Mouse (Mus musculus) lung, embryonic 15.5 days (tissue): ENCODE data around the gene G3bp2. TPM values are rescaled to one million over a fixed set of nuclear protein-coding genes. Genes with fewer than 3 reads are reported as not detected.

Experiments
- ATAC-seq: fragments of 200-750 bp; cut with Nextera tagmentation; 2 replicates; pipeline ENCODE4 v1.8.0; 2017; ENCODE audit warnings: moderate number of reproducible peaks, borderline replicate concordance; ENCODE audit not compliant: low FRiP score, low TSS enrichment; ENCODE audit errors: extremely low read depth
- H3K27ac ChIP-seq: fragments of 300-500 bp; sonication (generic); 2 replicates; pipeline ENCODE4 v1.5.1; 2015; ENCODE audit warnings: moderate library complexity, mild to moderate bottlenecking, inconsistent platforms
- H3K27me3 ChIP-seq: fragments of 300-500 bp; sonication (generic); 2 replicates; pipeline ENCODE4 v1.6.1; 2015; ENCODE audit warnings: inconsistent platforms
- H3K36me3 ChIP-seq: fragments of 300-500 bp; sonication (generic); 2 replicates; pipeline ENCODE4 v1.6.1; 2015; ENCODE audit warnings: inconsistent platforms
- H3K4me1 ChIP-seq: fragments of 300-500 bp; sonication (generic); 2 replicates; pipeline ENCODE4 v1.6.1; 2015; ENCODE audit warnings: inconsistent platforms
- H3K4me2 ChIP-seq: fragments of 300-500 bp; sonication (generic); 2 replicates; pipeline ENCODE4 v1.6.1; 2015; ENCODE audit warnings: inconsistent platforms, mild to moderate bottlenecking, moderate library complexity
- H3K4me3 ChIP-seq: fragments of 300-500 bp; sonication (generic); 2 replicates; pipeline ENCODE4 v1.5.1; 2015; ENCODE audit warnings: mild to moderate bottlenecking, inconsistent platforms
- H3K9ac ChIP-seq: fragments of 300-500 bp; sonication (generic); 2 replicates; pipeline ENCODE4 v1.6.1; 2015; ENCODE audit warnings: inconsistent platforms
- H3K9me3 ChIP-seq: fragments of 300-500 bp; sonication (generic); 2 replicates; pipeline ENCODE4 v1.6.1; 2016; ENCODE audit warnings: inconsistent platforms
- WGBS: fragments of 180-500 bp; shearing (Covaris S2); methylation state at CpG from one replicate; pipeline ENCODE4 v1.1.7; 2015; 5-methylcytosine and 5-hydroxymethylcytosine counted together
- polyA plus RNA-seq: library from polyadenylated mRNA; unstranded; fragments of >200 nt; fragmentation: Nextera tagmentation; extraction: Ambion mirVana; gene quantifications from 2 replicates; pipeline ENCODE4 v1.2.1, GENCODE M21; 2015

G3bp2 gene
- polyA plus RNA-seq, 1 experiment from 2014 or later, result 152 TPM

DNA sequence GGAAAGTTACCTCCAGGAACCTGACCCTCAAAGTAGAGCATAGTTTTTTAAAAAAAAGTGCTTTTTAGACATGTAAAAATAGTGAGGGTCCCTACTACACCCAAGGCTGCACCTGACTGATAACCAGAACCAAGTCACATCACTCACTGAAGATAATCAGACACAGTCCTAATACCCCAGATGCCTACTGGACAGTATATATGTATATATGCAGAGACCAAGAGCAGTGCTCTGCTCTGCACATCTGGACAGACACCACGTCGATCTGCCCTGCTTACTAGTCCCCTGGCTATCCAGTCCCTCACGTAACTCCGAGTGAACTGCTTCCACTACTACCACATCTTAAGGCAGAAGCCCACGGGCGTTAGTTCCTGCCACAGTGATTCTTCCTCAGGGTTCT lies 30.7 kb upstream of the G3bp2 start:
- no peak overlapping the region for H3K27ac ChIP-seq
- WGBS, result 92% methylated on average over 6 of the region's 6 CpGs

DNA sequence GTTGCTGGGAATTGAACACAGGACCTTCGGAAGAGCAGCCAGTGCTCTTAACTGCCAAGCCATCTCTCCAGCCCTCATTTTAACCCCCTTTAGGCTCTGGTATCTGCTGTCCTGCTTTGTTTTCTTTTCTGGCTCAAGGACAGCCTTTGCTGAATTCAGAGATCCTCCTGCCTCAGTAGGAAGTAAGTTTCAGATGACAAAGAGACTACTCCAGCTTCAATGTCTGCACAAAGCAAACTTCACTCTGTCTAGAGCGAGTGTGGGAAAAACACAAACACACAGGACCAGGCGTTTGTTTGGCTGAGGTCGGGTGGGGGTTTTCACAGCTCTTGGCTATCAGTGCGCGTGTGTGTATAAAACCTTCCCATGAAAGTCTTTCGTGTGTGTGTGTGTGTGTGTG lies 30.0 kb upstream of the G3bp2 start:
- ATAC-seq, result no peak
- Histone ChIP-seq H3K4me3 (no peak overlapping the region), H3K27me3 (0 out of 2 replicates have a peak, but pooled peaks cover 3% of the 10 kb centered on the region), H3K9ac (no peak overlapping the region), H3K4me2 (no peak overlapping the region), H3K9me3 (no peaks in the 10 kb centered on the region), H3K4me1 (no peaks in the 10 kb centered on the region), H3K36me3 (no peaks in the 10 kb centered on the region), H3K27ac (no peak overlapping the region)
- 88% methylated on average over 7 of the region's 7 CpGs for WGBS

More for the DNA sequence above, 30.7 kb upstream of the G3bp2 start:
- no peaks in the 10 kb centered on the region for H3K36me3 ChIP-seq
- no peaks in the 10 kb centered on the region for H3K9me3 ChIP-seq
- H3K9ac ChIP-seq, result no peak overlapping the region
- H3K4me3 ChIP-seq, result no peak overlapping the region
- H3K4me1 ChIP-seq, result no peaks in the 10 kb centered on the region
- ATAC-seq, result no peak
- H3K27me3 ChIP-seq, result 0 out of 2 replicates have a peak, but pooled peaks cover 3% of the 10 kb centered on the region
- H3K4me2 ChIP-seq, result no peak overlapping the region

DNA sequence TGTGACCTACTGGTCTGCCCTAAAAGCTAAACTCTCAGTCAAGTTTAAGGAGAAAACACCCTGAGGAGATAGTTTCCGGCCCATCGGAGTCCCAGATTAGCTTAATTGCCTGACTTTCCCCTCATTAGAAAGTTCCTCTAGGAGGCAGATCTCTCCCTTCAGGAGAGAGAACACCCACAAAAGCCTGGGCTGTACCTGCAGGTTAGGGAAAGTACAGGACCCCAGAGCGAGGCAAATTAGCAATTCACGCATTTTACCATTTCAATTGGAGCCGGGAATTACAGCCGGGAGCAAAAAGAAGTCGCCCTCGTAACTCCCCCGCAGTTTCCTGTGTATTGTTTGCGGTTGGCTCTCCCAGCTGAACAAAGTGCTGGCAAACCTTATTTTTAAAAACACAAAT lies 29.1 kb upstream of the G3bp2 start:
- no peak overlapping the region for H3K27ac ChIP-seq
- 0 out of 2 replicates have a peak, but pooled peaks cover 3% of the 10 kb centered on the region for H3K27me3 ChIP-seq
- no peaks in the 10 kb centered on the region for H3K36me3 ChIP-seq
- peak overlapping the region; percentile 11; the same call in 1 of the 2 replicates for H3K4me3 ChIP-seq
- 6% methylated on average over 10 of the region's 10 CpGs for WGBS
- 0 out of 2 replicates have a peak overlapping the region, but pooled peaks have one; percentile 6 for H3K9ac ChIP-seq
- H3K4me2 ChIP-seq, result peak overlapping the region; percentile 43
- no peaks in the 10 kb centered on the region for H3K9me3 ChIP-seq
- H3K4me1 ChIP-seq, result no peaks in the 10 kb centered on the region
- no peak for ATAC-seq

DNA sequence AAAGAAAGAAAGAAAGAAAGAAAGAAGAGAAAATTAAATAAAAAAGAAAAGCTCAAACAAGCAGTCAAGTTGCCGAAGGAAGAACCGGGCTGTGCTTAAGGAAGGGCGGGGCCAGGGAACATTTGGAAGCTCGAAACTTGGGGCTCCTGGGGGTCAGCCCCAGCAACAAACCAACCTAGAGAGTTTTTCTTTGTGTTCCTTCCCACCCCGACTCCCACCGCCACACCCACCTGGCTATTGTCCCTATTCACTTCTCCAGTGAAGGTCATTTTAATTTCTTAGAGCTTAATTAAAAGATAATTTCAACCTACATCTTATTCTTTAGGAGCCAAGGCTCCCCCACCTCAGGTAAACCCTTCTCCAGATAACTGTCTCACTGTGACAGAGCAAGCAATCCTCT lies 28.7 kb upstream of the G3bp2 start:
- no peak overlapping the region for H3K27ac ChIP-seq
- H3K36me3 ChIP-seq, result no peaks in the 10 kb centered on the region
- no peak for ATAC-seq
- WGBS, result 25% methylated on average over 6 of the region's 6 CpGs
- peak overlapping the region; percentile 13; the same call in 1 of the 2 replicates for H3K4me3 ChIP-seq
- H3K9me3 ChIP-seq, result no peaks in the 10 kb centered on the region
- no peaks in the 10 kb centered on the region for H3K4me1 ChIP-seq
- H3K27me3 ChIP-seq, result 0 out of 2 replicates have a peak, but pooled peaks cover 3% of the 10 kb centered on the region
- peak overlapping the region; percentile 43 for H3K4me2 ChIP-seq
- H3K9ac ChIP-seq, result no peak overlapping the region

DNA sequence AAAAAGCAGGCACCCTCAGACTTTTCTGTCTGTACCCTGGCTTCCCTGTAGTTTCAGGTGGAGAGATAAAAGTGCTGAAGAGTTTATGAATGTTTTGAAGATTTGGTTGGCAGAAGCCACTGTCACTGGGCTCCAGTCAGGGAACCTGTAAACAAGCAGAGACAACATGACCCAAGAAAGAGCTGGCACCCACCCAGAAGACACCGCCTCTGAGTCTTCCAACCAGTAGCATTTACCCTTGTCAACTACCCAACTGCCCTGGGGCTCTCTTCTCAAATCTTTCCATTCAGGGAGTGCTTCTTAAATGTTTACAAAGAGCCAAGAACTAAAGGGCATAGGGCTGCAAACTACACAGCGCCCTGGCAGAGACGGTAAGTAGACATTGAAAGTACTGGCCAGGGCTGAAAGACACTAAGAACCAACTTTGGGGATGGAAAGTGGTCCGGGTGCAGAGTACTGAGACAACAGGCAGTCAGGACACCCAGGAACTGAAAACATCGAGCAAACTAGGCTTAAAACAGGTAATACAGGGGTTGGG lies 27.4 kb upstream of the G3bp2 start:
- Histone ChIP-seq H3K9me3 (no peaks in the 10 kb centered on the region), H3K36me3 (no peaks in the 10 kb centered on the region), H3K9ac (no peak overlapping the region), H3K27ac (no peak overlapping the region), H3K4me3 (no peak overlapping the region), H3K27me3 (0 out of 2 replicates have a peak, but pooled peaks cover 3% of the 10 kb centered on the region), H3K4me2 (no peak overlapping the region), H3K4me1 (no peaks in the 10 kb centered on the region)
- no peak for ATAC-seq
- WGBS, result 87% methylated on average over 5 of the region's 5 CpGs

DNA sequence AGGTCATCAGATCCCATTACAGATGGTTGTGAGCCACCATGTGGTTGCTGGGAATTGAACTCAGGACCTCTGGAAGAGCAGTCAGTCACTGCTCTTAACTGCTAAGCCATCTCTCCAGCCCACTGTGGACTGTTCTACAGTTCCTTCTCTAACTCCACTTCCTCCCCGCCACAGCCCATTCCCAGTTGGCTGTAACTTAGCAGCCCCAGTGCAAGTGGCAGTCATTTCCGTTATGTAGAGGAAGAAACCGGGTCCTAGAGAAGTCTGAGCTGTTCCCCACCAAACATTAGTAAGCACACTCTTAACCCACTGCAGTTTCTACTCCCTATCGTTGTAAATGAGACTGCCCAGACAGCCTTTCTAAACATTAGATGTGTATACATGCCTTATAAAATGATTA lies 23.8 kb upstream of the G3bp2 start:
- ATAC-seq, result no peak
- whole genome bisulfite sequencing, result 69% methylated on average over 4 of the region's 4 CpGs
- H3K4me2 ChIP-seq, result no peak overlapping the region
- no peaks in the 10 kb centered on the region for H3K27me3 ChIP-seq
- no peaks in the 10 kb centered on the region for H3K9me3 ChIP-seq
- H3K4me1 ChIP-seq, result no peaks in the 10 kb centered on the region
- H3K4me3 ChIP-seq, result no peak overlapping the region
- H3K9ac ChIP-seq, result no peak overlapping the region
- no peak overlapping the region for H3K27ac ChIP-seq
- H3K36me3 ChIP-seq, result no peaks in the 10 kb centered on the region

DNA sequence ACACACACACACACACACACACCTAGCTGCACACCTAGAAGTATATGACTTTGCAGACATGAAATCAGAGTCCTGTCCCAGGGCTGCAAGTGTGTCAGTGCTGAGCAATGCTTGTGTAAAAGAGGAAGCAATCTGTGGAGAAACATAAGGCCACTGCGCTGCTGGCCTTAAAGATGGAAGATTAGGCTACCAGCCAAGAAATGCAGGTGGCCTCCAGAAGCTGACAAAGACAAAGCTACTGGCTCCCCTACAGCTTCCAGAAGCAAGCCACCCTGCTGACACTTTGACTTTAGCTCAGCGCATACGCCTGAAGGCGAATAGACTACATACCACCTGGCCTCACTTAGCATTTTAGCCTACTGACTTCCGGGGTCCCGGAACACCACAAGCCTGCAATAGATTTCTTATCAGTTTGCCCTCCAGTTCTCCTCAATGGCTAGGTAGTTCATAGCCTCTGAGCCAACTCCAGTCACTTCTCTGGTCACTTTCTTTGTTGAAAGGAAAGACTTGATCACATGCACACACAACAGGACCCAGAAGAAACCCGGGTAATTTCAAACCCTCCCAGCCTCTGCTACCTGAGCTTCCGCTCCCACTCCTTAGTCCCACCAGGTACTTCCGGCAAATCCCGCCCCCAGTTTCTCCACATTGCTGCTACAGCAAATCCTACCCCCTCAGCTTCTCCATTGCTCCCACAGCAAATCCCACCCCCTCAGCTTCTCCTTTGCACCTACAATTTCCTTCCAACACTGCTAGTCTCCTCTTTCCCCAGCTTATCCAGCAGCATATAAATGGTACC lies 23.0 kb upstream of the G3bp2 start:
- Histone ChIP-seq H3K9me3 (no peaks in the 10 kb centered on the region), H3K4me2 (no peak overlapping the region), H3K9ac (no peak overlapping the region), H3K4me1 (no peaks in the 10 kb centered on the region), H3K36me3 (no peaks in the 10 kb centered on the region), H3K27ac (no peak overlapping the region), H3K27me3 (no peaks in the 10 kb centered on the region), H3K4me3 (no peak overlapping the region)
- no peak for ATAC-seq
- WGBS, result 35% methylated on average over 10 of the region's 10 CpGs

DNA sequence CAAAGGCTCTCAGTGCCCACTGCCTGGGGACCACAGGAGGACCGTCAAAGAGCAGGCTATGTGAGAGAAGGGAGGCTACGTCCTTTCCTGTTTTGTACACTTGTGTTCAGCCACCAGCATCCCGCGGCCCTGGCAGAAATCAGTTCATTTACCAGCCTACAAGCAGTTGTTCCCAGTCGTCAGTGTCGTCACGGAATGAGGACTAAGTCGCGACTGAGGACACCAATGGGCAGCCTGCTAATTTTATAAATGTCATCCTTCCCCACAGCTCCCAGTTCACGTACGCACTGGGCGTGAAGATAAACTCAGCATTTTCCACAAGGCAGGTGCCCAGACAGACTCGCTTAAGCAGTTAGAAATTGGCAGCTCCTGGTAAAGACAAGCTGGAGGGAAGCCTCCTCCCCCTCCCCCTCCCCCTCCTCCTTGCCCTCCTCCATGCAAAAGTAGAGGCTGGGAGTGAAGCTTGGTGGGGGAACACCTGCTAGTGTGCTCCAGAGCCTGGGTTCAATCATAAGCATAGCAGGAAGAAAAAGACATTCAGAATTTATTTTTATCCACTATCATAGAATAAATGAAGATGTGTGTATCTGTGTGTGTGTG lies 20.4 kb upstream of the G3bp2 start:
- Histone ChIP-seq H3K4me3 (no peak overlapping the region), H3K4me2 (no peak overlapping the region), H3K9me3 (no peaks in the 10 kb centered on the region), H3K4me1 (no peaks in the 10 kb centered on the region), H3K36me3 (no peaks in the 10 kb centered on the region), H3K27ac (no peak overlapping the region), H3K9ac (no peak overlapping the region), H3K27me3 (no peaks in the 10 kb centered on the region)
- ATAC-seq, result no peak
- WGBS, result 64% methylated on average over 13 of the region's 13 CpGs

DNA sequence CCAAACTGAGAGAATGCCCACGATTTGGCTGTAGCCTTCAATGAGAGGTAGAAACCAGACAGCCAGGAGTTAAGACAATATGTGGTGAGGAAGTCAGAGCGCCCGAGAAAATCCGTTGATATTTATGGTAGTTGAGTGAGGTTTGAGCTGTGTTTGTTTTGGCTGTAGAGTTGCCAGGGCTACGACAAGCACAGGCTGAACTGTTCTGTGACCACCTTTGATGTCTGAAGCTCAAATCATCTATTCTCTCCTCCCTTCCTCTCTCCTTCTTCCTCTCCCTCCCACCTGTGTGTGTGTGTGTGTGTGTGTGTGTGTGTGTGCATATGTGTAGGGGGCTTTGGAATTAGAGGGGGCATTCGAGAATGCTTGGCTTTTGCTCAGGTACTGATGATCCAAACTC lies 19.5 kb upstream of the G3bp2 start:
- no peak overlapping the region for H3K4me2 ChIP-seq
- WGBS, result 19% methylated on average over 6 of the region's 6 CpGs
- 0 out of 2 replicates have a peak, but pooled peaks have one; percentile 48 for ATAC-seq

DNA sequence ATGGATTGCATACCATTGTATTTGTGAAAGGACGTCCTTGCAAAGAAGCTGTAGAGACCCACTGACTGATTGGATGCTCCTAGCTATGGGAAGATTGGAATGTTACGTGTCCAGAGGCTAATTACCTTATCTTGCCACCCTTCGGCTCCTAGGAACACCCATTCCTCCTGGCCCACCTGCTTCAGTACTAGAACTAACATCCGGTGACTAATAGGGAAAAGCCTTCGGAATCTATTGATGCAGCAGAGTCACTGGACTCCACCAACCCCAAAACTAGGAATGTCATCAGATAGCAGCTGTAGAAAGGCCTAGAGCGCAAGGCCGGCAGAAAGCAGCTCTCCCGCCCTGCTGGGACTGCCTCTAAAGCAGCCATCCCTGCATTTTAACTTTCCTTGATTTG lies 18.1 kb upstream of the G3bp2 start:
- 89% methylated on average over 8 of the region's 8 CpGs for WGBS
- no peak for ATAC-seq
- H3K9me3 ChIP-seq, result no peaks in the 10 kb centered on the region
- H3K27me3 ChIP-seq, result no peaks in the 10 kb centered on the region
- no peaks in the 10 kb centered on the region for H3K4me1 ChIP-seq
- no peak overlapping the region for H3K4me3 ChIP-seq
- H3K27ac ChIP-seq, result no peak overlapping the region
- no peak overlapping the region for H3K9ac ChIP-seq
- H3K36me3 ChIP-seq, result no peaks in the 10 kb centered on the region
- no peak overlapping the region for H3K4me2 ChIP-seq

More for the DNA sequence above, 19.5 kb upstream of the G3bp2 start:
- no peaks in the 10 kb centered on the region for H3K36me3 ChIP-seq
- H3K9me3 ChIP-seq, result no peaks in the 10 kb centered on the region
- H3K27me3 ChIP-seq, result no peaks in the 10 kb centered on the region
- H3K9ac ChIP-seq, result no peak overlapping the region
- H3K4me3 ChIP-seq, result no peak overlapping the region
- no peaks in the 10 kb centered on the region for H3K4me1 ChIP-seq
- no peak overlapping the region for H3K27ac ChIP-seq

DNA sequence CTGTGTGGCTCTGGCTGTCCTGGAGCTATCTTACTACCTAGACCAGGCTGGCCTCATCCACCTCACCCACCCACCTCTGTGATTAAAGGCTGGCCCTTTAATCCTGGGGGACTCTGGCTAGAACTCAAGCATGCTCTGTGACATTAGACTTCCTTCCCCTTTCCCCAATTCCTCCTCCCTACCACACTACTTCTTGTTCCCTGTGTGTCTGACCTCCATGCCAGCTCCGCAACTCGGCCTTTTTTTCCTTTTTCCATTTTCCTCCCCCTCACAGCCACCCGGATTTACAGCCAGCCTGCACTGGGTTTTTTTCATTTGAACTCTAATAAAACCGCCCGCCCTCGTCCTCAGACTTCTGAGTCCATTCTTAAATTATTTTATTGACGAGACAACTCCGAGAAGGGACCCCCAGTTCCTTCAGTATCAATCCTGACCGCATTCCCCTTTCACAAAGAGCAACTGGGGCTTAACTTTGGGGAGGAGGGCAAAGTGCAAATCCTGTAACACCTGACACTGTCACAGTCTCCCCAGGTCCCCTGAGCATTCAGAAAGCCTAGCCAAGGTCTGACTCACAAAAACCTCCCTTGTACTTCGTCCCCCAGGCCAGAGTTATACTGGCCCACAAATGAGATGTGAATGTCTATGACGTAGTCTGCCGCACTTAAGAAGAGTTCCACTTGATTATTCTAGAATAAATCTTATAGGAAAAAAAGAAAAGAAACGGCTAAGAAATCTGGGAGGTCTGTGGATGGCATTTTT lies 15.0 kb upstream of the G3bp2 start:
- Histone ChIP-seq H3K4me2 (no peak overlapping the region), H3K36me3 (no peaks in the 10 kb centered on the region), H3K27ac (no peak overlapping the region), H3K4me3 (no peak overlapping the region), H3K9me3 (no peaks in the 10 kb centered on the region), H3K4me1 (no peaks in the 10 kb centered on the region), H3K27me3 (no peaks in the 10 kb centered on the region), H3K9ac (no peak overlapping the region)
- no peak for ATAC-seq
- WGBS, result 65% methylated on average over 13 of the region's 13 CpGs
